Mouse (Mus musculus) MEL (cell line): ENCODE results near the gene Farsa. TPM values are rescaled to one million over a fixed set of nuclear protein-coding genes. Genes with fewer than 3 reads are reported as not detected.
A peak's percentile ranks its signal among the peaks of the same experiment; 100 is the strongest.

ENCODE experiments used
- DNase-seq: peaks from one replicate; pipeline ENCODE4 v3.0.0; 2011; ENCODE audit warnings: low read depth, low spot score
- H3K27ac ChIP-seq: 2 replicates; pipeline ENCODE4 v1.5.1; 2012; ENCODE audit warnings: low read depth, mild to moderate bottlenecking, control low read depth, low read length, moderate library complexity; ENCODE audit not compliant: control insufficient read depth
- H3K27me3 ChIP-seq, 2 experiments: fragments of 150-350 bp in 1 of 2; sonication (generic) in 1 of 2; 2 replicates each; pipeline ENCODE4 v1.6.1; 2012; ENCODE audit warnings: low read length in 2 of 2, mild to moderate bottlenecking in 2 of 2, improper control_type of control experiment in 1 of 2, moderate library complexity in 1 of 2; ENCODE audit not compliant: insufficient read depth in 2 of 2, control insufficient read depth in 1 of 2
- H3K36me3 ChIP-seq, 2 experiments: 2 replicates each; pipeline ENCODE4 v1.6.1; 2012 to 2014; ENCODE audit warnings: low read length in 2 of 2, improper control_type of control experiment in 1 of 2, inconsistent platforms in 1 of 2, mild to moderate bottlenecking in 1 of 2; ENCODE audit not compliant: insufficient read depth in 2 of 2, control insufficient read depth in 1 of 2
- H3K4me1 ChIP-seq, 2 experiments: fragments of 150-350 bp in 1 of 2; sonication (generic) in 1 of 2; 2 replicates each; pipeline ENCODE4 v1.6.1; 2012; ENCODE audit warnings: low read length in 2 of 2, improper control_type of control experiment in 1 of 2, mild to moderate bottlenecking in 1 of 2; ENCODE audit not compliant: insufficient read depth in 2 of 2, control insufficient read depth in 1 of 2
- H3K4me3 ChIP-seq, 2 experiments: fragments of 150-350 bp in 1 of 2; sonication (generic) in 1 of 2; 2 replicates each; pipeline ENCODE4 v1.5.1; 2012; ENCODE audit warnings: low read depth in 2 of 2, low read length in 2 of 2, mild to moderate bottlenecking in 2 of 2, moderate library complexity in 2 of 2, control low read depth in 1 of 2, improper control_type of control experiment in 1 of 2; ENCODE audit not compliant: control insufficient read depth in 1 of 2, insufficient read depth in 1 of 2
- H3K79me2 ChIP-seq: 2 replicates; pipeline ENCODE4 v1.6.1; 2012; ENCODE audit warnings: mild to moderate bottlenecking, low read length, moderate library complexity; ENCODE audit not compliant: control insufficient read depth, poor library complexity, insufficient read depth
- H3K9ac ChIP-seq: 2 replicates; pipeline ENCODE4 v1.6.1; 2012; ENCODE audit warnings: low read depth, mild to moderate bottlenecking, control low read depth, low read length, moderate library complexity; ENCODE audit not compliant: control insufficient read depth, poor library complexity, severe bottlenecking
- H3K9me3 ChIP-seq: fragments of 150-350 bp; sonication (generic); replicated peaks from 2 replicates; pipeline ENCODE4 v1.6.1; 2012; ENCODE audit warnings: mild to moderate bottlenecking, low read length, improper control_type of control experiment, moderate library complexity; ENCODE audit not compliant: insufficient read depth
- CHD2 ChIP-seq: IDR thresholded peaks from 2 replicates; pipeline ENCODE4 v1.6.1; 2011; ENCODE audit warnings: low read length, improper control_type of control experiment
- CTCF ChIP-seq, 3 experiments: IDR thresholded peaks in 2 of 3; conservative IDR thresholded peaks in 1 of 3; 2 replicates each; pipeline ENCODE4 v1.5.1; 2011 to 2012; ENCODE audit warnings: low read length in 3 of 3, low read depth in 2 of 3, mild to moderate bottlenecking in 2 of 3, improper control_type of control experiment in 1 of 3, inconsistent platforms in 1 of 3, mixed read lengths in 1 of 3, moderate library complexity in 1 of 3; ENCODE audit not compliant: control insufficient read depth in 1 of 3, insufficient read depth in 1 of 3, poor library complexity in 1 of 3, severe bottlenecking in 1 of 3
- E2F4 ChIP-seq: IDR thresholded peaks from 2 replicates; pipeline ENCODE4 v1.6.1; 2011; ENCODE audit warnings: low read depth, low read length, improper control_type of control experiment, borderline replicate concordance
- ELF1 ChIP-seq: IDR thresholded peaks from 2 replicates; pipeline ENCODE4 v1.6.1; 2014; ENCODE audit warnings: low read depth, mild to moderate bottlenecking, inconsistent platforms, low read length, improper control_type of control experiment, moderate library complexity
- EP300 ChIP-seq, 2 experiments: IDR thresholded peaks; 2 replicates each; pipeline ENCODE4 v1.6.1; 2011; ENCODE audit warnings: improper control_type of control experiment in 2 of 2, low read length in 2 of 2, low read depth in 1 of 2, mild to moderate bottlenecking in 1 of 2
- ETS1 ChIP-seq: IDR thresholded peaks from 2 replicates; pipeline ENCODE4 v1.6.1; 2012; ENCODE audit warnings: low read depth, mild to moderate bottlenecking, inconsistent platforms, low read length, improper control_type of control experiment, moderate library complexity
- GABPA ChIP-seq: IDR thresholded peaks from 2 replicates; pipeline ENCODE4 v1.6.1; 2012; ENCODE audit warnings: low read depth, mild to moderate bottlenecking, inconsistent platforms, low read length, improper control_type of control experiment, moderate library complexity
- GATA1 ChIP-seq: IDR thresholded peaks from 2 replicates; pipeline ENCODE4 v1.6.1; 2011; ENCODE audit warnings: low read depth, low read length, improper control_type of control experiment
- HCFC1 ChIP-seq: IDR thresholded peaks from 2 replicates; pipeline ENCODE4 v1.6.1; 2012; ENCODE audit warnings: low read depth, mild to moderate bottlenecking, inconsistent platforms, low read length, improper control_type of control experiment, moderate library complexity
- JUND ChIP-seq: IDR thresholded peaks from 2 replicates; pipeline ENCODE4 v1.6.1; 2011; ENCODE audit warnings: low read depth, mild to moderate bottlenecking, improper control_type of control experiment, low read length
- KAT2A ChIP-seq: conservative IDR thresholded peaks from 2 replicates; pipeline ENCODE4 v1.6.1; 2012; ENCODE audit warnings: low read depth, low read length, improper control_type of control experiment, inconsistent platforms
- MAFK ChIP-seq: IDR thresholded peaks from 2 replicates; pipeline ENCODE4 v1.6.1; 2011; ENCODE audit warnings: low read depth, mild to moderate bottlenecking, low read length, improper control_type of control experiment, borderline replicate concordance
- MAX ChIP-seq: IDR thresholded peaks from 2 replicates; pipeline ENCODE4 v1.6.1; 2011; ENCODE audit warnings: low read length, improper control_type of control experiment
- MAZ ChIP-seq: IDR thresholded peaks from 2 replicates; pipeline ENCODE4 v1.6.1; 2012; ENCODE audit warnings: low read depth, mild to moderate bottlenecking, inconsistent platforms, low read length, improper control_type of control experiment
- MEF2A ChIP-seq: IDR thresholded peaks from 2 replicates; pipeline ENCODE4 v1.6.1; 2014; ENCODE audit warnings: low read depth, mild to moderate bottlenecking, inconsistent platforms, low read length, improper control_type of control experiment; ENCODE audit not compliant: poor library complexity, insufficient replicate concordance, severe bottlenecking; ENCODE audit errors: extremely low read depth
- MXI1 ChIP-seq: IDR thresholded peaks from 2 replicates; pipeline ENCODE4 v1.6.1; 2011; ENCODE audit warnings: mild to moderate bottlenecking, low read depth, low read length, improper control_type of control experiment
- MYC ChIP-seq: IDR thresholded peaks from 2 replicates; pipeline ENCODE4 v1.6.1; 2011; ENCODE audit warnings: low read depth, mild to moderate bottlenecking, low read length, improper control_type of control experiment, moderate library complexity
- NRF1 ChIP-seq: IDR thresholded peaks from 2 replicates; pipeline ENCODE4 v1.6.1; 2014; ENCODE audit warnings: low read depth, mild to moderate bottlenecking, inconsistent platforms, low read length, improper control_type of control experiment, moderate library complexity; ENCODE audit not compliant: poor library complexity, insufficient read depth, severe bottlenecking
- POLR2A ChIP-seq, 2 experiments: IDR thresholded peaks; 2 replicates each; pipeline ENCODE4 v1.6.1; 2011 to 2012; ENCODE audit warnings: low read length in 2 of 2, mild to moderate bottlenecking in 2 of 2, control low read depth in 1 of 2, improper control_type of control experiment in 1 of 2, low read depth in 1 of 2, moderate library complexity in 1 of 2; ENCODE audit not compliant: control insufficient read depth in 1 of 2, insufficient read depth in 1 of 2, poor library complexity in 1 of 2
- POLR2AphosphoS2 ChIP-seq: IDR thresholded peaks from 2 replicates; pipeline ENCODE4 v1.6.1; 2011; ENCODE audit warnings: low read length, improper control_type of control experiment
- POLR2AphosphoS5 ChIP-seq: IDR thresholded peaks from 2 replicates; pipeline ENCODE4 v1.6.1; 2012; ENCODE audit warnings: low read depth, borderline replicate concordance, mild to moderate bottlenecking, inconsistent platforms, low read length, moderate library complexity, mixed read lengths
- RAD21 ChIP-seq: IDR thresholded peaks from 2 replicates; pipeline ENCODE4 v1.6.1; 2011; ENCODE audit warnings: mild to moderate bottlenecking, low read depth, low read length, improper control_type of control experiment
- RCOR1 ChIP-seq: IDR thresholded peaks from 2 replicates; pipeline ENCODE4 v1.6.1; 2012; ENCODE audit warnings: low read depth, mild to moderate bottlenecking, inconsistent platforms, low read length, improper control_type of control experiment
- SIN3A ChIP-seq: IDR thresholded peaks from 2 replicates; pipeline ENCODE4 v1.6.1; 2012; ENCODE audit warnings: low read length, improper control_type of control experiment, inconsistent platforms
- SMC3 ChIP-seq: IDR thresholded peaks from 2 replicates; pipeline ENCODE4 v1.6.1; 2011; ENCODE audit warnings: low read depth, low read length, improper control_type of control experiment
- TBP ChIP-seq: IDR thresholded peaks from 2 replicates; pipeline ENCODE4 v1.8.0; 2011; ENCODE audit warnings: low read depth, low read length, improper control_type of control experiment
- TCF12 ChIP-seq: IDR thresholded peaks from 2 replicates; pipeline ENCODE4 v1.6.1; 2014; ENCODE audit warnings: low read depth, mild to moderate bottlenecking, inconsistent platforms, low read length, improper control_type of control experiment, moderate library complexity
- UBTF ChIP-seq: IDR thresholded peaks from 2 replicates; pipeline ENCODE4 v1.6.1; 2012; ENCODE audit warnings: low read depth, mild to moderate bottlenecking, inconsistent platforms, low read length, improper control_type of control experiment, moderate library complexity, borderline replicate concordance; ENCODE audit not compliant: insufficient read depth
- USF1 ChIP-seq: IDR thresholded peaks from 2 replicates; pipeline ENCODE4 v1.6.1; 2014; ENCODE audit warnings: low read depth, mild to moderate bottlenecking, inconsistent platforms, low read length, improper control_type of control experiment, moderate library complexity
- USF2 ChIP-seq, 2 experiments: IDR thresholded peaks; 2 replicates each; pipeline ENCODE4 v1.6.1; 2011 to 2012; ENCODE audit warnings: improper control_type of control experiment in 2 of 2, low read length in 2 of 2, borderline replicate concordance in 1 of 2, inconsistent platforms in 1 of 2, low read depth in 1 of 2, mild to moderate bottlenecking in 1 of 2; ENCODE audit not compliant: insufficient read depth in 1 of 2
- ZC3H11A ChIP-seq: IDR thresholded peaks from 2 replicates; pipeline ENCODE4 v1.6.1; 2012; ENCODE audit warnings: low read depth, mild to moderate bottlenecking, inconsistent platforms, low read length, improper control_type of control experiment
- ZKSCAN1 ChIP-seq: IDR thresholded peaks from 2 replicates; pipeline ENCODE4 v1.6.1; 2012; ENCODE audit warnings: low read depth, mild to moderate bottlenecking, inconsistent platforms, low read length, improper control_type of control experiment, moderate library complexity
- ZMIZ1 ChIP-seq: IDR thresholded peaks from 2 replicates; pipeline ENCODE4 v1.6.1; 2012; ENCODE audit warnings: low read depth, mild to moderate bottlenecking, inconsistent platforms, low read length, improper control_type of control experiment, moderate library complexity
- ZNF384 ChIP-seq: IDR thresholded peaks from 2 replicates; pipeline ENCODE4 v1.6.1; 2012; ENCODE audit warnings: low read depth, mild to moderate bottlenecking, inconsistent platforms, low read length, improper control_type of control experiment
- polyA plus RNA-seq, 2 experiments: library from polyadenylated mRNA; stranded (reverse) in 1 of 2; unstranded in 1 of 2; fragments of >175 nt in 1 of 2; fragments of >200 nt in 1 of 2; gene quantifications; 2 replicates each; pipeline versions ENCODE4 v1.2.1 to v1.2.4; 2012; ENCODE audit warnings: low replicate concordance in 2 of 2, low read depth in 1 of 2; ENCODE audit not compliant: insufficient read length in 2 of 2, insufficient read depth in 1 of 2, missing spikeins in 1 of 2
- total RNA-seq: library from RNA; depleted of rRNA; stranded (reverse); fragments of 300-350 nt; gene quantifications from 2 replicates; pipeline ENCODE4 v1.2.3, GENCODE M21; 2012

Gene Farsa
- total and polyA plus RNA-seq, 3 experiments, result 152 to 295 (median 245) TPM

DNA sequence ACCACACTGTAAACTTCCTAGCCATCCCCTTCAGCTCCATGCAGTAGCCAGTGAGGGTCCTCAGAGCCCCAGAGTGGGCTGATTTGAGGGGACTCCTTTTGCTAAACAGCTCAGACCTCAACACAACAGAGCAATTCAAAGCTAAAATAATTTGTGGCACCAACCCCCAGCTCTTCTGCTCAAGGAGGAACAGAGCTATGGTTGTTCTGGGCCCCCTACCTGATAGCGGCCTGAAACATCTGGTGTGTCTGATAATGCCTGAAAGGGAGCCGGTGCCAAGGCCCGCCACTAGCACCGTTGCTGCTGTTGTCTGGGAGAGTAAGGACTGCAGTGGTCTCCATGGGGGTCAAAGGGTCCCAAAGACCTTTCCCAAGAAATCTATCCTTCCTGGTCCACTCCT is 44.3 kb downstream of the Farsa start (continued):
- TF ChIP-seq POLR2AphosphoS5 (no peak), SIN3A (no peak; the same call in none of the 2 replicates)
- TF ChIP-seq, all 39 proteins: peak for 23

DNA sequence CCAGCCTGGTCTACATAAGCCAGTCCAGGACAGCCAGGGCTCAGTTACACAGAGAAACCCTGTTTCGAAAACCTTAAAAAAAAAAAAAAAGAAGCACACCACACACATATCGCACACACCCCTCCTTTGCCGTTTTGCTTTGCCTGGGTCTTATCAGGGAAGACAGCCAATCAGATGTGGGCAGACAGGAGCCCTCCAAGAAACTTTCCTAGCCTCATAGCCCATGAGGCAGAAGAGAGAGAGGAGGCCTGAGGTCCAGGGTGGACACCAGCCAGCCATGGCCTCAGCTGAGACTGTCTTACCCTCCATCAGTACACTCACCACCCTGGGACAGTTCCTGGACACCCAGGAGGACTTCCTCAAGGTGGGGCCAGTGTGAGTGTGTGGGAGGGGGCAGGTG is 45.0 kb downstream of the Farsa start, which contains the start of gene Klf1:
Gene Klf1, plus strand, starts transcription at position 177 of the 400 bp plus-strand sequence.
- Histone ChIP-seq H3K36me3 (peaks cover 9 to 23% of the 10 kb centered on the region in 2 experiments; a peak in 3 of 4 replicates), H3K79me2 (peaks cover 27% of the 10 kb centered on the region), H3K4me1 (peaks cover 11 to 30% of the 10 kb centered on the region in 2 experiments), H3K27me3 (no peaks in the 10 kb centered on the region), H3K9ac (peak within 1 kb of the TSS; percentile 97), H3K4me3 (peak within 1 kb of the TSS; percentile 86 to 91), H3K27ac (peak within 1 kb of the TSS; percentile 97), H3K9me3 (no peaks in the 10 kb centered on the region)
- peak; percentile 96 for DNase-seq
- peak; percentile 97 for TF ChIP-seq MAZ
- peak; percentile 68; the same call in 1 of the 2 replicates for TF ChIP-seq MAFK
- TF ChIP-seq USF2 (IDR thresholded peaks at IDR 0.05; ENCODE audit: borderline replicate concordance in 1 of 2, insufficient read depth in 1 of 2, low read depth in 1 of 2, low read length in 2 of 2), result no peak
- TF ChIP-seq E2F4, result no peak
- peak; percentile 93 for TF ChIP-seq MXI1
- TF ChIP-seq POLR2AphosphoS5, result 0 out of 2 replicates have a peak, but pooled peaks have one; percentile 86
- peak; percentile 89 for TF ChIP-seq ETS1
- peak; percentile 95 for TF ChIP-seq SIN3A
- TF ChIP-seq USF1, result peak; percentile 54; the same call in 1 of the 2 replicates
- no peak for TF ChIP-seq CTCF (IDR thresholded peaks at IDR 0.05 in 2 of 3, conservative IDR thresholded peaks at IDR 0.05 in 1 of 3; ENCODE audit: control insufficient read depth in 1 of 3, insufficient read depth in 1 of 3, low read depth in 2 of 3, low read length in 3 of 3, poor library complexity in 1 of 3, severe bottlenecking in 1 of 3)
- peak; percentile 93 for TF ChIP-seq TCF12
- peak; percentile 84 to 88 for TF ChIP-seq EP300 (IDR thresholded peaks at IDR 0.05; ENCODE audit: low read depth in 1 of 2, low read length in 2 of 2)
- TF ChIP-seq GATA1, result peak; percentile 93
- peak; percentile 53 for TF ChIP-seq ELF1
- peak; percentile 95 for TF ChIP-seq TBP
- TF ChIP-seq GABPA, result no peak
- TF ChIP-seq HCFC1, result peak; percentile 68
- peak; percentile 99 for TF ChIP-seq POLR2AphosphoS2
- TF ChIP-seq POLR2A (IDR thresholded peaks at IDR 0.05; ENCODE audit: control insufficient read depth in 1 of 2, insufficient read depth in 1 of 2, low read depth in 1 of 2, low read length in 2 of 2, poor library complexity in 1 of 2), result peak; percentile 99
- TF ChIP-seq JUND, result 0 out of 2 replicates have a peak, but pooled peaks have one; percentile 36
- TF ChIP-seq MEF2A, result no peak
- TF ChIP-seq NRF1, result no peak; the same call in 1 of the 2 replicates
- TF ChIP-seq RCOR1, result peak; percentile 82
- TF ChIP-seq SMC3, result no peak
- no peak for TF ChIP-seq CHD2
- TF ChIP-seq ZMIZ1, result peak; percentile 99
- TF ChIP-seq ZNF384, result peak; percentile 99
- no peak for TF ChIP-seq UBTF
- TF ChIP-seq ZC3H11A, result no peak
- TF ChIP-seq ZKSCAN1, result peak; percentile 90; the same call in 1 of the 2 replicates
- peak; percentile 53 for TF ChIP-seq KAT2A
- no peak for TF ChIP-seq RAD21
- TF ChIP-seq MAX, result peak; percentile 84
- peak; percentile 86; the same call in 1 of the 2 replicates for TF ChIP-seq MYC
